Mouse (Mus musculus) embryonic facial prominence, embryonic 14.5 days (tissue): ENCODE data around the gene Mustn1. TPM values are rescaled to one million over a fixed set of nuclear protein-coding genes. Genes with fewer than 3 reads are reported as not detected.

Experiments used
- ATAC-seq: fragments of 200-750 bp; cut with Nextera tagmentation; 2 replicates; pipeline ENCODE4 v1.8.0; 2017; ENCODE audit warnings: low read depth, moderate number of reproducible peaks, moderate TSS enrichment
- DNase-seq: peaks from one replicate; pipeline ENCODE4 v3.0.0-alpha.2; 2015; ENCODE audit warnings: low spot score
- H3K27ac ChIP-seq: fragments of 300-500 bp; sonication (generic); replicated peaks from 2 replicates; pipeline ENCODE4 v1.5.1; 2014; ENCODE audit warnings: low read depth, mild to moderate bottlenecking, low read length, moderate library complexity
- H3K27me3 ChIP-seq: fragments of 300-500 bp; sonication (generic); replicated peaks from 2 replicates; pipeline ENCODE4 v1.6.1; 2014; ENCODE audit warnings: low read length; ENCODE audit not compliant: control insufficient read depth, insufficient read depth
- H3K36me3 ChIP-seq: fragments of 300-500 bp; sonication (generic); 2 replicates; pipeline ENCODE4 v1.6.1; 2014; ENCODE audit warnings: low read length, mixed read lengths; ENCODE audit not compliant: control insufficient read depth, insufficient read depth
- H3K4me1 ChIP-seq: fragments of 300-500 bp; sonication (generic); 2 replicates; pipeline ENCODE4 v1.6.1; 2014; ENCODE audit warnings: antibody characterized with exemption, low read length; ENCODE audit not compliant: control insufficient read depth, insufficient read depth
- H3K4me2 ChIP-seq: fragments of 300-500 bp; sonication (generic); 2 replicates; pipeline ENCODE4 v1.6.1; 2014; ENCODE audit warnings: low read depth, mild to moderate bottlenecking, low read length, moderate library complexity, mixed read lengths
- H3K4me3 ChIP-seq: fragments of 300-500 bp; sonication (generic); 2 replicates; pipeline ENCODE4 v1.5.1; 2014; ENCODE audit warnings: low read depth, mild to moderate bottlenecking, low read length
- H3K9ac ChIP-seq: fragments of 300-500 bp; sonication (generic); 2 replicates; pipeline ENCODE4 v1.6.1; 2014; ENCODE audit warnings: low read depth, mild to moderate bottlenecking, low read length, moderate library complexity, mixed read lengths
- H3K9me3 ChIP-seq: fragments of 300-500 bp; sonication (generic); 2 replicates; pipeline ENCODE4 v1.6.1; 2016; ENCODE audit warnings: low read length; ENCODE audit not compliant: control insufficient read depth
- WGBS: fragments of 180-500 bp; shearing (Covaris S2); extraction: QIAGEN DNeasy Blood & Tissue Kit; methylation state at CpG from one replicate; pipeline ENCODE4 v1.1.7; 2014; 5-methylcytosine and 5-hydroxymethylcytosine counted together
- polyA plus RNA-seq: library from polyadenylated mRNA; unstranded; fragments of >200 nt; fragmentation: Nextera tagmentation; extraction: Ambion mirVana; gene quantifications from 2 replicates; pipeline ENCODE4 v1.2.1, GENCODE M21; 2014

The Mustn1 gene
- 37.2 and 43.6 TPM in 2 replicates for polyA plus RNA-seq

- H3K4me1 ChIP-seq = no peaks in the 10 kb centered on the region
- no peak within 1 kb of the TSS for H3K9ac ChIP-seq
- no peaks in the 10 kb centered on the region for H3K9me3 ChIP-seq
- H3K36me3 ChIP-seq = peaks cover 23% of the 10 kb centered on the region
- no peaks in the 10 kb centered on the region for H3K27me3 ChIP-seq
- WGBS = 68% methylated on average over 10 of the region's 11 CpGs
- ATAC-seq = peak; percentile 56; the same call in 1 of the 2 replicates
- H3K27ac ChIP-seq = peak within 1 kb of the TSS; percentile 50; the same call in 1 of the 2 replicates
- no peak within 1 kb of the TSS for H3K4me3 ChIP-seq
- peak; percentile 57 for DNase-seq
- no peak within 1 kb of the TSS for H3K4me2 ChIP-seq
These were observed at the start of gene Mustn1 for GRCm38 (mm10) chr14:30878958-30879571. Gene Mustn1, plus strand, starts transcription at chr14:30879200.

- ATAC-seq (no peak), DNase-seq (no peak)
- no peak overlapping the region for H3K4me2 ChIP-seq
- peaks cover 4% of the 10 kb centered on the region; the same call in 1 of the 2 replicates for H3K9me3 ChIP-seq
- H3K9ac ChIP-seq = no peak overlapping the region
- H3K4me1 ChIP-seq = no peaks in the 10 kb centered on the region
- H3K27ac ChIP-seq = no peak overlapping the region
- no peak overlapping the region for H3K4me3 ChIP-seq
- 77% methylated on average over 14 of the region's 14 CpGs for WGBS
- peaks cover 19% of the 10 kb centered on the region; the same call in 1 of the 2 replicates for H3K36me3 ChIP-seq
- no peaks in the 10 kb centered on the region for H3K27me3 ChIP-seq
These were observed 41.5 kb upstream of the Mustn1 start for GRCm38 (mm10) chr14:30837416-30837996.

- Histone ChIP-seq H3K27me3 (no peaks in the 10 kb centered on the region), H3K9ac (no peak overlapping the region)
- no peak for ATAC-seq
These were observed 35.3 kb upstream of the Mustn1 start for GRCm38 (mm10) chr14:30843701-30844100.

GRCm38 (mm10) chr14:30850504-30850903 lies 28.5 kb upstream of the Mustn1 start:
- no peaks in the 10 kb centered on the region for H3K27me3 ChIP-seq
- no peak overlapping the region for H3K4me2 ChIP-seq
- ATAC-seq (no peak), DNase-seq (no peak)
- no peaks in the 10 kb centered on the region for H3K4me1 ChIP-seq
- no peak overlapping the region for H3K9ac ChIP-seq
- H3K27ac ChIP-seq = no peak overlapping the region
- H3K9me3 ChIP-seq = no peaks in the 10 kb centered on the region
- 95% methylated on average over 5 of the region's 5 CpGs for WGBS
- peaks cover 5% of the 10 kb centered on the region; the same call in 1 of the 2 replicates for H3K36me3 ChIP-seq
- H3K4me3 ChIP-seq = no peak overlapping the region

More at GRCm38 (mm10) chr14:30843701-30844100, 35.3 kb upstream of the Mustn1 start:
- peaks cover 4% of the 10 kb centered on the region; the same call in 1 of the 2 replicates for H3K9me3 ChIP-seq
- 85% methylated on average over 3 of the region's 3 CpGs for WGBS
- H3K4me3 ChIP-seq = no peak overlapping the region
- peaks cover 6% of the 10 kb centered on the region; the same call in 1 of the 2 replicates for H3K36me3 ChIP-seq
- no peaks in the 10 kb centered on the region for H3K4me1 ChIP-seq
- no peak overlapping the region for H3K27ac ChIP-seq
- no peak overlapping the region for H3K4me2 ChIP-seq
- DNase-seq = no peak

- no peaks in the 10 kb centered on the region for H3K4me1 ChIP-seq
- WGBS = 92% methylated on average over 5 of the region's 5 CpGs
- no peak overlapping the region for H3K27ac ChIP-seq
- no peak overlapping the region for H3K4me3 ChIP-seq
- no peaks in the 10 kb centered on the region for H3K9me3 ChIP-seq
- DNase-seq (no peak), ATAC-seq (no peak)
- no peak overlapping the region for H3K9ac ChIP-seq
- no peak overlapping the region for H3K4me2 ChIP-seq
- H3K27me3 ChIP-seq = no peaks in the 10 kb centered on the region
- H3K36me3 ChIP-seq = peaks cover 5% of the 10 kb centered on the region; the same call in 1 of the 2 replicates
These were observed 26.7 kb upstream of the Mustn1 start for GRCm38 (mm10) chr14:30852325-30852724.

GRCm38 (mm10) chr14:30855316-30855715 lies 23.7 kb upstream of the Mustn1 start:
- WGBS = 90% methylated on average over 3 of the region's 3 CpGs
- Histone ChIP-seq H3K36me3 (peaks cover 5% of the 10 kb centered on the region; the same call in 1 of the 2 replicates), H3K27me3 (no peaks in the 10 kb centered on the region), H3K27ac (no peak overlapping the region), H3K9ac (no peak overlapping the region), H3K4me3 (no peak overlapping the region), H3K4me2 (no peak overlapping the region), H3K4me1 (no peaks in the 10 kb centered on the region), H3K9me3 (peaks cover 5% of the 10 kb centered on the region; the same call in 1 of the 2 replicates)
- no peak for ATAC-seq
- no peak for DNase-seq

GRCm38 (mm10) chr14:30856885-30857507 lies 22.0 kb upstream of the Mustn1 start:
- no peaks in the 10 kb centered on the region for H3K27me3 ChIP-seq
- H3K9ac ChIP-seq = no peak overlapping the region
- H3K27ac ChIP-seq = no peak overlapping the region
- ATAC-seq (no peak), DNase-seq (no peak)
- H3K9me3 ChIP-seq = peaks cover 5% of the 10 kb centered on the region; the same call in 1 of the 2 replicates
- no peak overlapping the region for H3K4me3 ChIP-seq
- no peak overlapping the region for H3K4me2 ChIP-seq
- 84% methylated on average over 10 of the region's 10 CpGs for WGBS
- no peaks in the 10 kb centered on the region for H3K4me1 ChIP-seq
- H3K36me3 ChIP-seq = peaks cover 5% of the 10 kb centered on the region; the same call in 1 of the 2 replicates

GRCm38 (mm10) chr14:30857990-30858389 lies 21.0 kb upstream of the Mustn1 start:
- Histone ChIP-seq H3K9me3 (peaks cover 5% of the 10 kb centered on the region; the same call in 1 of the 2 replicates), H3K27me3 (no peaks in the 10 kb centered on the region), H3K9ac (no peak overlapping the region), H3K4me1 (no peaks in the 10 kb centered on the region), H3K4me2 (no peak overlapping the region), H3K4me3 (no peak overlapping the region), H3K27ac (no peak overlapping the region), H3K36me3 (peaks cover 5% of the 10 kb centered on the region; the same call in 1 of the 2 replicates)
- 71% methylated on average over 4 of the region's 4 CpGs for WGBS
- ATAC-seq (no peak), DNase-seq (no peak)
